In genomic region chr4:138015966-138016365, GRCm38 (mm10) we compare ENCODE assay signal across 29 mouse cellular contexts. TPM values are rescaled to one million over a fixed set of nuclear protein-coding genes. Genes with fewer than 3 reads are reported as not detected.
DNase-seq lines count a peak whose midpoint lies in the region; ATAC-seq and TF ChIP-seq lines count a peak whose summit lies in the region.
"Had no signal": no experiment of that assay in that cellular context is flagged by ENCODE, and none has a peak within 500 bp of the region (broad histone marks: within the 10 kb centered on the region; RNA-seq: fewer than 3 reads in every experiment).

No protein-coding gene starts in this region.

- TF ChIP-seq CTCF in liver, postnatal 0 days (IDR thresholded peaks at IDR 0.05; ENCODE audit: low read depth) = no peak
- no peak for TF ChIP-seq CTCF in G1E (IDR thresholded peaks at IDR 0.05; ENCODE audit: low read depth, low read length)

- no peak for DNase-seq in liver, embryonic 11.5 days (ENCODE audit: low spot score)
- DNase-seq in liver, postnatal 0 days = no peak
- peak; percentile 30 for DNase-seq in G1E (ENCODE audit: low spot score)
- peak; percentile 23 for DNase-seq in c-Kit-positive CD71-positive TER-119-negative erythroid progenitor cells, embryonic 14.5 days (ENCODE audit: low read depth)
- no peak for DNase-seq in left cerebral cortex, adult 11 months (ENCODE audit: low spot score)
- DNase-seq in frontal cortex, postnatal 14 days (ENCODE audit: low spot score in 2 of 2) = no peak
- no peak for DNase-seq in adrenal gland, adult 2 months
- DNase-seq: adrenal gland, postnatal 14 days; cerebellum, adult 18-20 months; cerebellum, postnatal 10 days; heart, postnatal 10 days; kidney, adult 18-20 months; kidney, postnatal 4 days; lung, embryonic 14.5 days; lung, postnatal 14 days; retina, postnatal 1 day; right cerebral cortex, postnatal 14 days; thymus, postnatal 14 days had no signal

- 39% methylated on average over 4 of the region's 4 CpGs for WGBS in liver, embryonic 11.5 days
- WGBS in liver, postnatal 0 days (ENCODE audit: insufficient replicate concordance) = 33% methylated on average over 4 of the region's 4 CpGs
- WGBS in liver, embryonic 16.5 days (ENCODE audit: insufficient replicate concordance) = 15% methylated on average over 4 of the region's 4 CpGs

- H3K27ac ChIP-seq in liver, embryonic 11.5 days (ENCODE audit: low read depth, low read length) = no peak overlapping the region
- H3K27ac ChIP-seq in liver, postnatal 0 days (ENCODE audit: low read depth) = no peak overlapping the region
- H3K27ac ChIP-seq in liver, embryonic 16.5 days (ENCODE audit: low read length) = no peak overlapping the region
- H3K27ac ChIP-seq: embryonic facial prominence, embryonic 10.5 days; embryonic facial prominence, embryonic 15.5 days; forebrain, embryonic 12.5 days; heart, embryonic 13.5 days; limb, embryonic 13.5 days had no signal

- H3K4me1 ChIP-seq in liver, embryonic 11.5 days (replicated peaks; ENCODE audit: control insufficient read depth, insufficient read depth, low read length) = peaks cover 24% of the 10 kb centered on the region
- no peaks in the 10 kb centered on the region for H3K4me1 ChIP-seq in liver, postnatal 0 days (ENCODE audit: insufficient read depth)
- H3K4me1 ChIP-seq in G1E (ENCODE audit: insufficient read depth, low read depth, low read length) = peaks cover 58% of the 10 kb centered on the region
- H3K4me1 ChIP-seq in liver, embryonic 16.5 days (ENCODE audit: control insufficient read depth, low read depth, low read length) = peaks cover 5% of the 10 kb centered on the region

- no peak for TF ChIP-seq EP300 in liver, postnatal 0 days (IDR thresholded peaks at IDR 0.05; ENCODE audit: low read depth)

- no peaks in the 10 kb centered on the region for H3K27me3 ChIP-seq in liver, embryonic 11.5 days (replicated peaks; ENCODE audit: control insufficient read depth, insufficient read depth, low read length)
- no peaks in the 10 kb centered on the region for H3K27me3 ChIP-seq in liver, postnatal 0 days (ENCODE audit: insufficient read depth, low read length)
- no peaks in the 10 kb centered on the region for H3K27me3 ChIP-seq in G1E (ENCODE audit: insufficient read depth, low read length)
- no peaks in the 10 kb centered on the region for H3K27me3 ChIP-seq in liver, embryonic 16.5 days (ENCODE audit: control insufficient read depth, insufficient read depth, low read depth, low read length)
- H3K27me3 ChIP-seq: CH12.LX; embryonic facial prominence, embryonic 15.5 days; forebrain, embryonic 12.5 days; heart, embryonic 13.5 days; hindbrain, embryonic 15.5 days; limb, embryonic 13.5 days; Patski had no signal

- no peak overlapping the region for H3K4me3 ChIP-seq in liver, embryonic 11.5 days (ENCODE audit: low read depth, low read length)
- H3K4me3 ChIP-seq in liver, postnatal 0 days (ENCODE audit: low read depth, low read length) = no peak overlapping the region
- H3K4me3 ChIP-seq in G1E (ENCODE audit: low read depth, low read length) = no peak overlapping the region
- H3K4me3 ChIP-seq in liver, embryonic 16.5 days (ENCODE audit: low read depth, low read length) = no peak overlapping the region
- H3K4me3 ChIP-seq: embryonic facial prominence, embryonic 10.5 days; embryonic facial prominence, embryonic 15.5 days; forebrain, embryonic 12.5 days; heart, embryonic 13.5 days; hindbrain, embryonic 15.5 days; limb, embryonic 13.5 days had no signal

- no peaks in the 10 kb centered on the region for H3K9me3 ChIP-seq in liver, embryonic 11.5 days (ENCODE audit: control insufficient read depth, low read length)
- no peaks in the 10 kb centered on the region for H3K9me3 ChIP-seq in liver, postnatal 0 days (ENCODE audit: low read length)
- H3K9me3 ChIP-seq in G1E (replicated peaks) = no peaks in the 10 kb centered on the region
- no peaks in the 10 kb centered on the region for H3K9me3 ChIP-seq in liver, embryonic 16.5 days (replicated peaks; ENCODE audit: control insufficient read depth, low read length)
- H3K9me3 ChIP-seq: embryonic facial prominence, embryonic 10.5 days; embryonic facial prominence, embryonic 15.5 days; forebrain, embryonic 12.5 days; heart, embryonic 13.5 days; hindbrain, embryonic 15.5 days; limb, embryonic 13.5 days had no signal

- H3K36me3 ChIP-seq in liver, embryonic 11.5 days (ENCODE audit: control insufficient read depth, insufficient read depth, low read length) = peaks cover 30% of the 10 kb centered on the region
- H3K36me3 ChIP-seq in liver, postnatal 0 days (replicated peaks; ENCODE audit: insufficient read depth, low read length) = peaks cover 32% of the 10 kb centered on the region
- H3K36me3 ChIP-seq in G1E (replicated peaks) = peaks cover 91% of the 10 kb centered on the region
- H3K36me3 ChIP-seq in liver, embryonic 16.5 days (ENCODE audit: control insufficient read depth, insufficient read depth) = peaks cover 3% of the 10 kb centered on the region; the same call in 1 of the 2 replicates

- ATAC-seq in liver, embryonic 11.5 days (replicated peaks; ENCODE audit: low FRiP score) = peak; percentile 73
- ATAC-seq in liver, postnatal 0 days = no peak
- peak; percentile 73 for ATAC-seq in G1E (ENCODE audit: extremely low read depth, insufficient number of reproducible peaks, low FRiP score, poor library complexity, severe bottlenecking)
- ATAC-seq in liver, embryonic 16.5 days (ENCODE audit: low read depth) = peak; percentile 67
- ATAC-seq: midbrain, embryonic 16.5 days; Patski had no signal

- H3K4me2 ChIP-seq in liver, embryonic 11.5 days = no peak overlapping the region
- no peak overlapping the region for H3K4me2 ChIP-seq in liver, postnatal 0 days (ENCODE audit: low read depth, low read length)
- H3K4me2 ChIP-seq in liver, embryonic 16.5 days (ENCODE audit: low read depth, low read length) = no peak overlapping the region
- H3K4me2 ChIP-seq: embryonic facial prominence, embryonic 15.5 days; forebrain, embryonic 12.5 days; heart, embryonic 13.5 days; hindbrain, embryonic 15.5 days; limb, embryonic 13.5 days; lung, embryonic 14.5 days; midbrain, embryonic 11.5 days had no signal

- no peak overlapping the region for H3K9ac ChIP-seq in liver, embryonic 11.5 days (ENCODE audit: low read depth, low read length)
- H3K9ac ChIP-seq in liver, postnatal 0 days (replicated peaks) = no peak overlapping the region
- H3K9ac ChIP-seq in liver, embryonic 16.5 days (ENCODE audit: low read depth, low read length) = no peak overlapping the region
- H3K9ac ChIP-seq: embryonic facial prominence, embryonic 15.5 days; forebrain, embryonic 12.5 days; hindbrain, embryonic 15.5 days; limb, embryonic 13.5 days; lung, embryonic 14.5 days had no signal

RNA-seq across cellular contexts. Expression of gene Eif4g3, which starts 23.1 kb away (rescaled TPM):
- 26.2 and 28.3 TPM in 2 replicates for polyA plus RNA-seq in liver, embryonic 11.5 days (2014; fragmentation: Nextera tagmentation; extraction: Ambion mirVana)
- polyA plus RNA-seq in liver, postnatal 0 days (2015; fragmentation: Nextera tagmentation; extraction: Ambion mirVana) = 5.8 and 5.9 TPM in 2 replicates
- total RNA-seq in G1E (2014; fragmentation: Nextera tagmentation) = 77.8 and 97.9 TPM in 2 replicates
- 24.7 and 25.5 TPM in 2 replicates for total RNA-seq in G1E (2017)
- 72.3 and 85.9 TPM in 2 replicates for polyA plus RNA-seq in G1E (2012)
- 5.6 and 6.4 TPM in 2 replicates for polyA plus RNA-seq in liver, embryonic 16.5 days (2015; fragmentation: Nextera tagmentation; extraction: Ambion mirVana)
- total RNA-seq in adrenal gland, adult 2 months (2021) = 100 to 1,000 TPM in 1 of 2 experiments, 10 to 100 TPM in 1; 69.2 to 133 TPM
- polyA plus RNA-seq in adrenal gland, adult 2 months (2012; rRNA removed) = 113 and 181 TPM in 2 replicates

Comparison
In these comparisons a context has a peak if more than half of its experiments do, and no peak if none do; other contexts are left out.
1. DNase-seq: peak in G1E (single experiment) and c-Kit-positive CD71-positive TER-119-negative erythroid progenitor cells, embryonic 14.5 days (single experiment); none in liver, embryonic 11.5 days (single experiment), liver, postnatal 0 days (single experiment), left cerebral cortex, adult 11 months (single experiment), frontal cortex, postnatal 14 days (0 of 2) and adrenal gland, adult 2 months (single experiment).